Mouse (Mus musculus): Measurements from ENCODE around the gene Med31. TPM values are rescaled to one million over a fixed set of nuclear protein-coding genes. Genes with fewer than 3 reads are reported as not detected.

Med31 gene
- polyA plus RNA-seq (2014; fragmentation: Nextera tagmentation; extraction: Ambion mirVana): 45.6 and 62.1 TPM in 2 replicates

DNA sequence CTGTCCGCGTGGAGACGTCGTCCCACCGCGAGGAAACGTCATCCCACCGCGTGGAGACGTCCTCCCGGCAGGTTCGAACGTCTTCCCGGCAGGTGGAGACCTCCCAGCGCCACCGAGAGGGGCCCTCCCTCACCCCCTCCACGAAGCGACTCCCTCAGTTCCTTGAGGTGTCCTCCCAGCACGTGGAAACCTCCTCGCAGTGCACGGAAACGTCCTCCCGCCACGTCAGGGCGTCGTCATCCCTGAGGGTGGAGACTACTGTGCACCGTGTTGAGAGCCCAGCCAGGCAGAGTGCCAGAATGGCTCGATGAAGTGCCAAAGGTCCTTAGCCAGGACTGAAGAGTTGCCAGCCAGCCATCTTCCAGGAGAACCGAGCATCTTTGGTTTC is at the start of gene Med31:
Gene Med31 (minus strand): TSS at position 183 of the 388 bp plus-strand sequence.
- peak; percentile 80 for ATAC-seq (ENCODE audit: low FRiP score, low TSS enrichment)

DNA sequence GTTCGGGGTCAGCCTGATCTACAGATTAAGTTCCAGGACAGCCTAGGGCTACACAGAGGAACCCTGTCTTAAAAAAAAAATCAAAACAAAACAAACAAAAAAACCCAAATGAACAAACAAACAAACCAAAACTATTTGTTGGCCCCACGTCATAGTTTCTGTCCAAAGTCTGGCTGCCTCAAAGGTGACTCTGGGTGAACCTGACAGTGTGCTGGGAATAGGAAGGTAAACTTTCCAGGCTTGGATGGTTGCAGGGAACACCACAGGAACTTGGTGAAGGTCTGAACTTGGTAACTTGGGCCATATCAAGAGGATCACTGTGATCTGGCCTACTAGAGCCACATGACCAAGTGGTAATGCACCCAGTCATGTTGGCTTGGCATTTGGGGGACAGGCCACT is 41.0 kb upstream of the Med31 start:
- 84% methylated on average over 2 of the region's 2 CpGs for WGBS
- H3K27ac ChIP-seq (ENCODE audit: low read depth, low read length): no peak overlapping the region

More for the DNA sequence above, at the start of gene Med31:
- Histone ChIP-seq H3K9ac (ENCODE audit: low read depth, low read length) (peak within 1 kb of the TSS; percentile 86), H3K27me3 (ENCODE audit: control insufficient read depth, insufficient read depth, low read length) (no peaks in the 10 kb centered on the region), H3K36me3 (ENCODE audit: control insufficient read depth, insufficient read depth, low read length) (peaks cover 27% of the 10 kb centered on the region), H3K9me3 (ENCODE audit: control insufficient read depth, low read length) (no peaks in the 10 kb centered on the region), H3K4me1 (ENCODE audit: control insufficient read depth, insufficient read depth, low read length) (no peaks in the 10 kb centered on the region), H3K4me3 (ENCODE audit: low read length) (peak within 1 kb of the TSS; percentile 92), H3K4me2 (replicated peaks; ENCODE audit: low read depth, low read length) (peak within 1 kb of the TSS; percentile 93), H3K27ac (ENCODE audit: low read depth, low read length) (peak within 1 kb of the TSS; percentile 55; the same call in 1 of the 2 replicates)
- WGBS: 2% methylated on average over 29 of the region's 29 CpGs

DNA sequence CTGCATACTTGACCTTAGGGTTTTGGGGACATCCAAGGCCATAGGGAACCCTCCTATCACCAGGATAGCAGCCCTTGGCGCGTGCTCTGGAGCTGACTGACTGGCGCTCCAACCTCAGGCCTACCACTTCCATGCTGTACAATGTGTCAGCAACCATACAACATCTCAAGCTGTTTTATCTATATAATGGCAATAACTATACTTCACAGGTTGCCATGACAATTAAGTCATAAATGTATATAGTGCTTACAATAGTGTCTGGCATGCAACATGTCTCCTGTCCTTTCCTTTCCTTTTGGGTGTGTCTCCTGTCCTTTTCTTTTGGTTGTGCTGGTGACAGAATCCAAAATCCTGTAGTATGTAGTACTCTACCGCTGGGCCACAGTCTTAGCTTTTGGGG is 40.2 kb upstream of the Med31 start:
- H3K27ac ChIP-seq (ENCODE audit: low read depth, low read length): no peak overlapping the region
- ATAC-seq (ENCODE audit: low FRiP score, low TSS enrichment): no peak
- no peaks in the 10 kb centered on the region for H3K36me3 ChIP-seq (ENCODE audit: control insufficient read depth, insufficient read depth, low read length)
- H3K4me1 ChIP-seq (ENCODE audit: control insufficient read depth, insufficient read depth, low read length): no peaks in the 10 kb centered on the region
- no peak overlapping the region for H3K4me2 ChIP-seq (replicated peaks; ENCODE audit: low read depth, low read length)
- 97% methylated on average over 4 of the region's 4 CpGs for WGBS
- H3K9ac ChIP-seq (ENCODE audit: low read depth, low read length): no peak overlapping the region
- H3K27me3 ChIP-seq (ENCODE audit: control insufficient read depth, insufficient read depth, low read length): no peaks in the 10 kb centered on the region
- H3K4me3 ChIP-seq (ENCODE audit: low read length): no peak overlapping the region
- H3K9me3 ChIP-seq (ENCODE audit: control insufficient read depth, low read length): no peaks in the 10 kb centered on the region

More for the DNA sequence above, 41.0 kb upstream of the Med31 start:
- no peaks in the 10 kb centered on the region for H3K27me3 ChIP-seq (ENCODE audit: control insufficient read depth, insufficient read depth, low read length)
- H3K4me1 ChIP-seq (ENCODE audit: control insufficient read depth, insufficient read depth, low read length): no peaks in the 10 kb centered on the region
- H3K9ac ChIP-seq (ENCODE audit: low read depth, low read length): no peak overlapping the region
- no peak for ATAC-seq (ENCODE audit: low FRiP score, low TSS enrichment)
- H3K4me2 ChIP-seq (replicated peaks; ENCODE audit: low read depth, low read length): no peak overlapping the region
- H3K4me3 ChIP-seq (ENCODE audit: low read length): no peak overlapping the region
- H3K9me3 ChIP-seq (ENCODE audit: control insufficient read depth, low read length): no peaks in the 10 kb centered on the region
- no peaks in the 10 kb centered on the region for H3K36me3 ChIP-seq (ENCODE audit: control insufficient read depth, insufficient read depth, low read length)

DNA sequence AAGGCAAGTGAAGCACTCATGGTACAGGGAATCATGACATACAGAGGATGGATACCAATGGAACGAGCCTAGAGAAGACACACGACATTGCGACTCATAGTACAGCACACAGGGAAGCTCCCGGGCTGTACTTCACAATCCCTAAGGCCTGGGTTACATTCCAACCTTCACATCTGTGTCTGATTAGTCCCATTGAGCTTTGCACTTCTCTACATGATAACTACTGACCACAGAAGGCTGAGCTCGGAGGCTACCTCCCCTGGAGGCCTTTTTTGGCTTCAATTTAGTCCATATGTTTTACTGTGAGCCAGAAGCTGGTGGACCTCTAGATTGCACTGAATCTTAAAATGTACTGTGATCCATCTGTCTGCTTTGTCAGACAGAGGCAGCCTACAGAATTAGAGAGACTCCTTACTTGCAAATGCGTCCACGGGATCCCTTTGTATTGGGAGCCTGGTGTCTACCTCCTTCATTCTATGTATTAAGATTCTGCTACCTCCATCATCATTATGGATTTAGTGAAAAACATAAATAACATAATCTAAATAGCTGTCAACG is 29.9 kb upstream of the Med31 start:
- Histone ChIP-seq H3K4me2 (replicated peaks; ENCODE audit: low read depth, low read length) (no peak overlapping the region), H3K9me3 (ENCODE audit: control insufficient read depth, low read length) (no peaks in the 10 kb centered on the region), H3K4me3 (ENCODE audit: low read length) (no peak overlapping the region), H3K27ac (ENCODE audit: low read depth, low read length) (no peak overlapping the region), H3K4me1 (ENCODE audit: control insufficient read depth, insufficient read depth, low read length) (no peaks in the 10 kb centered on the region), H3K9ac (ENCODE audit: low read depth, low read length) (no peak overlapping the region), H3K36me3 (ENCODE audit: control insufficient read depth, insufficient read depth, low read length) (no peaks in the 10 kb centered on the region), H3K27me3 (ENCODE audit: control insufficient read depth, insufficient read depth, low read length) (no peaks in the 10 kb centered on the region)
- no peak for ATAC-seq (ENCODE audit: low FRiP score, low TSS enrichment)
- WGBS: 82% methylated on average over 8 of the region's 8 CpGs

DNA sequence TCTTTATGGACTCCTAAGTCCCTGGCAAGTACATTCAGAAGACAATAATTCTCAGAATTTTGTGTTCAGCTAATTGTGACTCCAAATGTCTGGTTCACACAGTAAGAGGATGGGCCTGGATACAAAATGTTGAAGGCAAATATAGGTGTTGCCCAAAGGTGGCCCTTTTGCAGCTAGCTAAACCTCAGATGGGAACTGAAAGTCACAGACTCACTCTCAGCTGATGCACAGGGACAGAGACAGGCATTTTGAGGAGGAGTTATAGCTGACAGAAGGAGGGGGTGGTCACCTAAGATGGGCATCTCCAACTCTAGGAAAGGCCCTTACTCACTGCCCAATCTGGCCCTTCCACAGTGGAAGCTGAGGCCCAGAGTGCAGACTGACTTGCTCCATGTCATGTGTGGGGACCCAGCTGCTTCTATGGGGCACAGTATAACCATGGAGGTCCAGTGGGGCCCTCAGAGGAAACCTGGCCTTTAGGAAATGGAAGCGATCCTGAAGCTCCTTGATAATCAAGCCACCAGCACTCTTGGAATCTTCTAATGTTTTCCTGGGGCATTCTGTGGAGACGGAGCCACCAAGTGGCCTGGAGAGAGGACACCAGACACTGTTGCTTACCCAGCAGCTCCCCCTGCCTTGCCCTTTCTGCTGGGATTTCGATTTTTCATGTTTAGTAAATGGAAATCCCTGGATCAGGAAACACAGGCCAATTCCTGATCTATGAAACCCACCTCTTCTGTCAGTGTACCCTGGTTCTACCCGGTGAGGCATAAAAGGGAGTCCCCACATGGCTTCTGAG is 24.9 kb upstream of the Med31 start:
- Histone ChIP-seq H3K9me3 (ENCODE audit: control insufficient read depth, low read length) (no peaks in the 10 kb centered on the region), H3K4me3 (ENCODE audit: low read length) (no peak overlapping the region), H3K4me1 (ENCODE audit: control insufficient read depth, insufficient read depth, low read length) (no peaks in the 10 kb centered on the region), H3K36me3 (ENCODE audit: control insufficient read depth, insufficient read depth, low read length) (no peaks in the 10 kb centered on the region), H3K27ac (ENCODE audit: low read depth, low read length) (no peak overlapping the region), H3K27me3 (ENCODE audit: control insufficient read depth, insufficient read depth, low read length) (no peaks in the 10 kb centered on the region), H3K9ac (ENCODE audit: low read depth, low read length) (no peak overlapping the region), H3K4me2 (replicated peaks; ENCODE audit: low read depth, low read length) (no peak overlapping the region)
- 67% methylated on average over 4 of the region's 4 CpGs for WGBS
- ATAC-seq (ENCODE audit: low FRiP score, low TSS enrichment): no peak

DNA sequence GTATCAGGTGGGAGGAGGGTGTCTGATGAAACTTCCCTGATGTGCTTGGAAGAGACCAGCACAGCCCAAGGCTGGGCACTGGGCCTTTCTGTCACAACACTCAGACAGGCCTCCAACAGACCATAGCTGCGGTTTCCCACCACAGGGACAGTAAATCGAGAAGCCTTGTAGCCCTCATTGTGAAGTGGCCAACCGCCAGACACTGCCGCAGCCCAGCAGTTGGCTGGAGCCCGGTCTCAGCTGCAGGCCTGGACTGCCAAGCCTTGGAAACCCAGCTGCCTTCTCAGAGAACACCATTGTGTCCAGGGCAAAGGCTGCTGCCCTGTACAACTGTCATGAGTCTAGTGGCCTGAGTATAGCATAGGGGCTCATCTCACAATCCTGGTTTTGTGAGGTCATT is 18.6 kb upstream of the Med31 start:
- H3K9me3 ChIP-seq (ENCODE audit: control insufficient read depth, low read length): no peaks in the 10 kb centered on the region
- H3K4me1 ChIP-seq (ENCODE audit: control insufficient read depth, insufficient read depth, low read length): no peaks in the 10 kb centered on the region
- no peak for ATAC-seq (ENCODE audit: low FRiP score, low TSS enrichment)
- no peak overlapping the region for H3K9ac ChIP-seq (ENCODE audit: low read depth, low read length)
- H3K27ac ChIP-seq (ENCODE audit: low read depth, low read length): no peak overlapping the region
- 62% methylated on average over 5 of the region's 5 CpGs for WGBS
- no peak overlapping the region for H3K4me3 ChIP-seq (ENCODE audit: low read length)
- no peak overlapping the region for H3K4me2 ChIP-seq (replicated peaks; ENCODE audit: low read depth, low read length)
- no peaks in the 10 kb centered on the region for H3K27me3 ChIP-seq (ENCODE audit: control insufficient read depth, insufficient read depth, low read length)
- H3K36me3 ChIP-seq (ENCODE audit: control insufficient read depth, insufficient read depth, low read length): no peaks in the 10 kb centered on the region

DNA sequence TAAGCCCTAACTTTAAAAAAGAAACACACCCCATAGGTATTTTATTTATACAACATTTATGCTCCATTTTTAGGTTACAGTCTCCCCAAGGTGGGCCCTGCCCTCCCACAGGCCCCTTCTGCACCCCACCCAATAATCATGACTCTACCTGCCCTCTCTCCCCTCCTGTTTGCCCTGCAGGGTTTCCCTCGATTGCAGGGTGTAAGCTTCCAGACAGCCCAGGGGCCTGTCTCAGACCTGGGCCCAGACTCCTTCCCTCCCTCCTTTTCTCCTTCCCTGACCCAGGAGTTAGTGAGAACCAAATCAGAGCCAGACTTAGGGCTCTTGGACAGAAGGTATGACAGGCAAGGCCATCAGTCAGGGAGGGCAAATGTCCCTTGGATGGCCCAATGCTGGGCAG is 17.6 kb upstream of the Med31 start:
- Histone ChIP-seq H3K9me3 (ENCODE audit: control insufficient read depth, low read length) (no peaks in the 10 kb centered on the region), H3K4me2 (replicated peaks; ENCODE audit: low read depth, low read length) (no peak overlapping the region), H3K4me3 (ENCODE audit: low read length) (no peak overlapping the region), H3K4me1 (ENCODE audit: control insufficient read depth, insufficient read depth, low read length) (no peaks in the 10 kb centered on the region), H3K27ac (ENCODE audit: low read depth, low read length) (no peak overlapping the region), H3K36me3 (ENCODE audit: control insufficient read depth, insufficient read depth, low read length) (no peaks in the 10 kb centered on the region), H3K9ac (ENCODE audit: low read depth, low read length) (no peak overlapping the region), H3K27me3 (ENCODE audit: control insufficient read depth, insufficient read depth, low read length) (no peaks in the 10 kb centered on the region)
- 55% methylated on average over 1 of the region's 1 CpGs for WGBS
- no peak for ATAC-seq (ENCODE audit: low FRiP score, low TSS enrichment)

DNA sequence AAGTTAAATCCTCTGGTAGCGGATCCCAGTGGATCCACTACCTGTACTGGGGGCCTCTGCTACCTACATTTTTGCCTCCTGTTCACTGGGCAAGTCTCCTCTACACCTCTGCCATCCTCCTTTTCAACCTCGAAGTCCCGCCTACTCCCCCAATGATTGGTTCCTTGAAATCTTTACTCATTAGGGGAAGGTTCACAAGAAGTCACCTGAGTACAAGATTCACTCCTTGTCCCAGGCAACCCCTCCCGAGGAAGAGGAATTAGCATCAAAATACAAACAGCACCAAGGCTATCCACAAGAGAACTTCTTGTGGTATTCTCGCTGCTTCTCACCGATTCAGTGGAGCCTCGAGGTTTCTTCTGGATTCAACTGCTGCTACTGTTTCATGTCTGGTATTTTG is 16.7 kb upstream of the Med31 start:
- Histone ChIP-seq H3K9me3 (ENCODE audit: control insufficient read depth, low read length) (no peaks in the 10 kb centered on the region), H3K4me2 (replicated peaks; ENCODE audit: low read depth, low read length) (no peak overlapping the region), H3K4me1 (ENCODE audit: control insufficient read depth, insufficient read depth, low read length) (no peaks in the 10 kb centered on the region), H3K27ac (ENCODE audit: low read depth, low read length) (no peak overlapping the region), H3K27me3 (ENCODE audit: control insufficient read depth, insufficient read depth, low read length) (no peaks in the 10 kb centered on the region), H3K9ac (ENCODE audit: low read depth, low read length) (no peak overlapping the region), H3K36me3 (ENCODE audit: control insufficient read depth, insufficient read depth, low read length) (no peaks in the 10 kb centered on the region), H3K4me3 (ENCODE audit: low read length) (no peak overlapping the region)
- no peak for ATAC-seq (ENCODE audit: low FRiP score, low TSS enrichment)
- 83% methylated on average over 7 of the region's 7 CpGs for WGBS

DNA sequence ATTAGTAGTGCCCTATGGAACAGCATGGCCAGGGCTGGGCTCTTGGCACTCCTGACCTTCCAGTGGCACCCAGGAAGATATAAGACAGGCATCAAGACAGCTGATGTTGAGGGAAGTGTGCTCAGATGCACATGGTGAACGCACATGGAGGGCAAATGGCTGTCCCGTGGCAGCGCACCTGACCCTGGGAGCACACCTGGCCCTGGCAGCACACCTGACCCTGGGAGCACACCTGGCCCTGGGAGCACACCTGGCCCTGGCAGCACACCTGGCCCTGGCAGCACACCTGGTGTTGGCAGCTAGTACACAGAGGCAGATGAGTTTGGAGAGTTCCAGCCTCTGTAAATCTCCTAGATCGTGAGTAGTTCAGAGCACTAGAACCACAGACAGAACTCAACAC is 13.1 kb upstream of the Med31 start:
- H3K9ac ChIP-seq (ENCODE audit: low read depth, low read length): no peak overlapping the region
- ATAC-seq (ENCODE audit: low FRiP score, low TSS enrichment): no peak
- H3K36me3 ChIP-seq (ENCODE audit: control insufficient read depth, insufficient read depth, low read length): no peaks in the 10 kb centered on the region
- no peaks in the 10 kb centered on the region for H3K27me3 ChIP-seq (ENCODE audit: control insufficient read depth, insufficient read depth, low read length)
- H3K4me1 ChIP-seq (ENCODE audit: control insufficient read depth, insufficient read depth, low read length): no peaks in the 10 kb centered on the region
- H3K27ac ChIP-seq (ENCODE audit: low read depth, low read length): no peak overlapping the region
- WGBS: 88% methylated on average over 4 of the region's 4 CpGs
- no peak overlapping the region for H3K4me2 ChIP-seq (replicated peaks; ENCODE audit: low read depth, low read length)
- H3K4me3 ChIP-seq (ENCODE audit: low read length): no peak overlapping the region
- no peaks in the 10 kb centered on the region for H3K9me3 ChIP-seq (ENCODE audit: control insufficient read depth, low read length)

All from kidney, embryonic 14.5 days (tissue).